ENCODE assay signal across 23 mouse cellular contexts in the genomic region with DNA sequence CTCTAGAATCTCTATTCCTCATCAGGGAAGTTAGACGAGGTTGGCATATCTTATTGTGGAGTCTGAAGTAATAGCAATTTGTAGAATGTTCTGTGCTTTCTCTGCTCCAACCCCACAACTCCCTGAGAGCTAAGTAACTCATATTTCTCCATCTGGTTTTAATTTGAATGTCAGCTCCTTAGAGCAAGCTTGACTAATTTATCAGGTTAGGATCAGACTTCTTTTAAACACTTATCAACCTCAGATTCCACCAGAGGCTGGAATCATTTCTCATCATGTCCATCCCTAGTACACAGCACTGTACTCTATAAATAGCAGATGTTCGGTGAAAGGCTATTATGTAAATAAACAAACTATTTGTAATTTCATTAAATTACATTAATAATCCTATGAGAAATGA.
A peak's percentile ranks its signal among the peaks of the same experiment; 100 is the strongest.
DNase-seq lines count a peak whose midpoint lies in the region; ATAC-seq and TF ChIP-seq lines count a peak whose summit lies in the region.
"Had no signal": no experiment of that assay in that cellular context is flagged by ENCODE, and none has a peak within 500 bp of the region (broad histone marks: within the 10 kb centered on the region; RNA-seq: fewer than 3 reads in every experiment).

No protein-coding gene starts in this region.

- no peak overlapping the region for H3ac ChIP-seq in myocyte (ENCODE audit: control insufficient read depth, insufficient read length)

- WGBS in embryonic facial prominence, embryonic 12.5 days, result 26% methylated on average over 2 of the region's 2 CpGs
- WGBS in liver, embryonic 12.5 days (ENCODE audit: insufficient replicate concordance), result 53% methylated on average over 2 of the region's 2 CpGs

- H3K27me3 ChIP-seq in embryonic facial prominence, embryonic 12.5 days, result no peaks in the 10 kb centered on the region
- H3K27me3 ChIP-seq in myocyte (ENCODE audit: control insufficient read depth, insufficient read depth, insufficient read length), result no peaks in the 10 kb centered on the region
- no peaks in the 10 kb centered on the region for H3K27me3 ChIP-seq in liver, embryonic 12.5 days (replicated peaks)
- H3K27me3 ChIP-seq: forebrain, embryonic 12.5 days; hindbrain, embryonic 12.5 days; Patski had no signal

- no peaks in the 10 kb centered on the region for H3K36me3 ChIP-seq in embryonic facial prominence, embryonic 12.5 days
- no peaks in the 10 kb centered on the region for H3K36me3 ChIP-seq in myocyte (ENCODE audit: control insufficient read depth, insufficient read depth)
- H3K36me3 ChIP-seq in liver, embryonic 12.5 days, result no peaks in the 10 kb centered on the region
- H3K36me3 ChIP-seq: forebrain, embryonic 12.5 days; heart, embryonic 10.5 days; hindbrain, embryonic 12.5 days had no signal

- DNase-seq in embryo, embryonic 10 days (ENCODE audit: low spot score), result peak; percentile 10
- DNase-seq in embryo, embryonic 9.5 days (ENCODE audit: extremely low spot score), result no peak
- DNase-seq in adipocyte (ENCODE audit: low spot score), result peak; percentile 45
- no peak for DNase-seq in right cerebral cortex, postnatal 25 days
- DNase-seq: adrenal gland, adult 2 months; adrenal gland, postnatal 25 days; cerebellum, adult 8-10 months; cerebellum, postnatal 36 days; heart, adult 18-20 months; heart, postnatal 10 days; heart, postnatal 4 days had no signal

- no peaks in the 10 kb centered on the region for H3K4me1 ChIP-seq in embryonic facial prominence, embryonic 12.5 days
- no peaks in the 10 kb centered on the region for H3K4me1 ChIP-seq in liver, embryonic 12.5 days
- H3K4me1 ChIP-seq: forebrain, embryonic 12.5 days; heart, embryonic 10.5 days; hindbrain, embryonic 12.5 days had no signal

- H3K9ac ChIP-seq in embryonic facial prominence, embryonic 12.5 days, result no peak overlapping the region
- H3K9ac ChIP-seq in liver, embryonic 12.5 days, result no peak overlapping the region
- H3K9ac ChIP-seq: forebrain, embryonic 12.5 days; hindbrain, embryonic 12.5 days had no signal

- no peaks in the 10 kb centered on the region for H3K9me3 ChIP-seq in embryonic facial prominence, embryonic 12.5 days
- H3K9me3 ChIP-seq in liver, embryonic 12.5 days (replicated peaks), result no peaks in the 10 kb centered on the region
- H3K9me3 ChIP-seq: forebrain, embryonic 12.5 days; heart, embryonic 10.5 days; hindbrain, embryonic 12.5 days had no signal

- H3K79me2 ChIP-seq in myocyte (ENCODE audit: control insufficient read depth, insufficient read depth), result no peaks in the 10 kb centered on the region

- TF ChIP-seq POLR2A in myocyte (IDR thresholded peaks at IDR 0.05; ENCODE audit: insufficient read length, low read depth), result no peak

- 0 out of 2 replicates have a peak, but pooled peaks have one; percentile 47 for ATAC-seq in embryonic facial prominence, embryonic 12.5 days (ENCODE audit: insufficient number of reproducible peaks, insufficient read depth, low FRiP score, low TSS enrichment)
- no peak for ATAC-seq in liver, embryonic 12.5 days
- ATAC-seq: activated CD4-positive, CD25-positive, alpha-beta regulatory T cell, adult 4 months; forebrain, embryonic 16.5 days; hindbrain, embryonic 16.5 days; inflammation-experienced regulatory T-cells, adult 6 months; intestine, postnatal 0 days; Patski had no signal

- no peak overlapping the region for H3K4me3 ChIP-seq in embryonic facial prominence, embryonic 12.5 days
- H3K4me3 ChIP-seq in myocyte, result no peak overlapping the region
- H3K4me3 ChIP-seq in liver, embryonic 12.5 days, result no peak overlapping the region
- H3K4me3 ChIP-seq: forebrain, embryonic 12.5 days; heart, embryonic 10.5 days; hindbrain, embryonic 12.5 days had no signal

- no peak overlapping the region for H3K4me2 ChIP-seq in embryonic facial prominence, embryonic 12.5 days (replicated peaks)
- H3K4me2 ChIP-seq in myocyte (ENCODE audit: low read depth), result no peak overlapping the region
- no peak overlapping the region for H3K4me2 ChIP-seq in liver, embryonic 12.5 days
- H3K4me2 ChIP-seq: forebrain, embryonic 12.5 days; hindbrain, embryonic 12.5 days had no signal

- H3K27ac ChIP-seq in embryonic facial prominence, embryonic 12.5 days, result no peak overlapping the region
- no peak overlapping the region for H3K27ac ChIP-seq in liver, embryonic 12.5 days
- H3K27ac ChIP-seq: forebrain, embryonic 12.5 days; heart, embryonic 10.5 days; hindbrain, embryonic 12.5 days had no signal

TF ChIP-seq in myocyte, 11 proteins besides CTCF, POLR2A, EP300 and RAD21:
- TF ChIP-seq SRF (IDR thresholded peaks at IDR 0.05; ENCODE audit: control insufficient read depth, insufficient read length, low read depth) (no peak), CEBPB (IDR thresholded peaks at IDR 0.05; ENCODE audit: insufficient read depth, poor library complexity, severe bottlenecking) (0 out of 2 replicates have a peak, but pooled peaks have one; percentile 8), MAX (IDR thresholded peaks at IDR 0.05; ENCODE audit: low read depth) (no peak)

Comparison
In these comparisons a context has a peak if more than half of its experiments do, and no peak if none do; other contexts are left out.
1. DNase-seq: peak in embryo, embryonic 10 days (single experiment) and adipocyte (single experiment); none in embryo, embryonic 9.5 days (single experiment) and right cerebral cortex, postnatal 25 days (single experiment).